Mouse (Mus musculus) liver, adult 2 months (tissue): ENCODE measurements around the gene Fam76a. TPM values are rescaled to one million over a fixed set of nuclear protein-coding genes. Genes with fewer than 3 reads are reported as not detected.

Experiments used
- DNase-seq: peaks from one replicate; pipeline ENCODE4 v3.0.0-alpha.2; 2011; ENCODE audit warnings: low read depth, low spot score; ENCODE audit errors: extremely low read depth
- H3K27ac ChIP-seq: fragments of 200-500 bp; replicated peaks from 2 replicates; pipeline ENCODE4 v1.5.1; 2012; ENCODE audit warnings: low read depth, mild to moderate bottlenecking, control low read depth, inconsistent platforms, low read length; ENCODE audit not compliant: insufficient read depth
- H3K27me3 ChIP-seq: fragments of 200-500 bp; 2 replicates; pipeline ENCODE4 v1.6.1; 2012; ENCODE audit warnings: mild to moderate bottlenecking, moderate library complexity, low read length, inconsistent platforms; ENCODE audit not compliant: control insufficient read depth, insufficient read depth
- H3K36me3 ChIP-seq: fragments of 200-500 bp; 2 replicates; pipeline ENCODE4 v1.6.1; 2012; ENCODE audit warnings: low read length, inconsistent platforms; ENCODE audit not compliant: control insufficient read depth, insufficient read depth
- H3K4me1 ChIP-seq: fragments of 200-500 bp; 2 replicates; pipeline ENCODE4 v1.6.1; 2011; ENCODE audit warnings: low read length; ENCODE audit not compliant: control insufficient read depth, insufficient read depth
- H3K4me3 ChIP-seq: fragments of 200-500 bp; 2 replicates; pipeline ENCODE4 v1.5.1; 2011; ENCODE audit warnings: low read depth, mild to moderate bottlenecking, control low read depth, low read length, moderate library complexity; ENCODE audit not compliant: insufficient read depth
- H3K79me2 ChIP-seq: fragments of 200-500 bp; 2 replicates; pipeline ENCODE4 v1.6.1; 2012; ENCODE audit warnings: inconsistent platforms, mild to moderate bottlenecking, low read length, moderate library complexity; ENCODE audit not compliant: control insufficient read depth, insufficient read depth
- H3K9ac ChIP-seq: fragments of 200-500 bp; 2 replicates; pipeline ENCODE4 v1.6.1; 2012; ENCODE audit warnings: low read depth, mild to moderate bottlenecking, control low read depth, inconsistent platforms, low read length
- CTCF ChIP-seq: fragments of 200-500 bp; IDR thresholded peaks from 2 replicates; pipeline ENCODE4 v1.5.1; 2011; ENCODE audit warnings: low read depth, low read length, control low read depth
- POLR2A ChIP-seq: fragments of 200-500 bp; IDR thresholded peaks from 2 replicates; pipeline ENCODE4 v1.6.1; 2011; ENCODE audit warnings: low read length, control low read depth; ENCODE audit not compliant: insufficient read depth; ENCODE audit errors: extremely low read depth
- WGBS: fragments of 180-500 bp; shearing (Covaris S2); methylation state at CpG from one replicate; pipeline ENCODE4 v1.1.7; 2018; 5-methylcytosine and 5-hydroxymethylcytosine counted together
- polyA plus RNA-seq: library from polyadenylated mRNA; depleted of rRNA; stranded (reverse); fragments of >200 nt; gene quantifications from 2 replicates; pipeline ENCODE4 v1.2.3, GENCODE M21; 2012
- total RNA-seq: library from RNA; depleted of rRNA; stranded (reverse); fragments of >200 nt; gene quantifications from 2 replicates; pipeline ENCODE4 v1.2.3, GENCODE M21; 2014

Fam76a gene
- total and polyA plus RNA-seq, 2 experiments, result 5.8 to 11.3 TPM

- H3K27ac ChIP-seq, result peak overlapping the region; percentile 95
- H3K9ac ChIP-seq, result peak overlapping the region; percentile 71
- no peaks in the 10 kb centered on the region for H3K36me3 ChIP-seq
- peak; percentile 97 for DNase-seq
- H3K4me1 ChIP-seq, result peaks cover 15% of the 10 kb centered on the region
- no peaks in the 10 kb centered on the region for H3K27me3 ChIP-seq
- H3K79me2 ChIP-seq, result no peaks in the 10 kb centered on the region
- H3K4me3 ChIP-seq, result peak overlapping the region; percentile 14; the same call in 1 of the 2 replicates
- TF ChIP-seq POLR2A (no peak), CTCF (no peak)
- 6% methylated on average over 27 of the region's 27 CpGs for WGBS
These were observed 24.0 kb upstream of the Fam76a start for GRCm38 (mm10) chr4:132946047-132947001.

- Histone ChIP-seq H3K4me1 (peaks cover 15% of the 10 kb centered on the region), H3K9ac (peak overlapping the region; percentile 71), H3K27ac (peak overlapping the region; percentile 95), H3K27me3 (no peaks in the 10 kb centered on the region), H3K79me2 (no peaks in the 10 kb centered on the region), H3K4me3 (no peak overlapping the region), H3K36me3 (no peaks in the 10 kb centered on the region)
- WGBS, result under 1% methylated on average over 15 of the region's 15 CpGs
- DNase-seq, result peak; percentile 90
- TF ChIP-seq POLR2A (0 out of 2 replicates have a peak, but pooled peaks have one; percentile 43), CTCF (peak; percentile 94)
These were observed 23.1 kb upstream of the Fam76a start for GRCm38 (mm10) chr4:132945261-132946046.

- no peak overlapping the region for H3K9ac ChIP-seq
- peak; percentile 94 for DNase-seq
- H3K36me3 ChIP-seq, result no peaks in the 10 kb centered on the region
- H3K4me3 ChIP-seq, result no peak overlapping the region
- peaks cover 15% of the 10 kb centered on the region for H3K4me1 ChIP-seq
- H3K27me3 ChIP-seq, result no peaks in the 10 kb centered on the region
- 24% methylated on average over 4 of the region's 4 CpGs for whole genome bisulfite sequencing
- no peaks in the 10 kb centered on the region for H3K79me2 ChIP-seq
- TF ChIP-seq CTCF (no peak), POLR2A (no peak)
- H3K27ac ChIP-seq, result peak overlapping the region; percentile 79
These were observed 22.4 kb upstream of the Fam76a start for GRCm38 (mm10) chr4:132944776-132945175.

GRCm38 (mm10) chr4:132944106-132944505 is 21.7 kb upstream of the Fam76a start:
- Histone ChIP-seq H3K4me3 (no peak overlapping the region), H3K27ac (no peak overlapping the region), H3K36me3 (no peaks in the 10 kb centered on the region), H3K4me1 (peaks cover 15% of the 10 kb centered on the region), H3K9ac (no peak overlapping the region), H3K79me2 (no peaks in the 10 kb centered on the region), H3K27me3 (no peaks in the 10 kb centered on the region)
- no peak for TF ChIP-seq POLR2A
- TF ChIP-seq CTCF, result no peak
- WGBS, result 60% methylated on average over 12 of the region's 12 CpGs
- peak; percentile 53 for DNase-seq

- Histone ChIP-seq H3K27ac (no peak overlapping the region), H3K27me3 (no peaks in the 10 kb centered on the region), H3K4me3 (no peak overlapping the region), H3K9ac (no peak overlapping the region), H3K36me3 (no peaks in the 10 kb centered on the region), H3K4me1 (peaks cover 15% of the 10 kb centered on the region), H3K79me2 (no peaks in the 10 kb centered on the region)
- DNase-seq, result no peak
- no peak for TF ChIP-seq CTCF
- no peak for TF ChIP-seq POLR2A
- 87% methylated on average over 8 of the region's 8 CpGs for WGBS
These were observed 20.7 kb upstream of the Fam76a start for GRCm38 (mm10) chr4:132943088-132943487.
